Mouse (Mus musculus): ENCODE measurements around the gene Mmp11. TPM values are rescaled to one million over a fixed set of nuclear protein-coding genes. Genes with fewer than 3 reads are reported as not detected.
A peak's percentile ranks its signal among the peaks of the same experiment; 100 is the strongest.

The Mmp11 gene
- polyA plus RNA-seq, 1 experiment from 2014 or later, result 75.9 TPM

GRCm38 (mm10) chr10:75934991-75935390 lies 1.3 kb downstream of the Mmp11 start:
- Histone ChIP-seq H3K27me3 (peaks cover 37% of the 10 kb centered on the region), H3K9me3 (no peaks in the 10 kb centered on the region), H3K36me3 (no peaks in the 10 kb centered on the region), H3K27ac (no peak overlapping the region), H3K4me3 (no peak overlapping the region; the same call in 1 of the 2 replicates), H3K4me1 (peaks cover 50% of the 10 kb centered on the region), H3K4me2 (peak overlapping the region; percentile 82), H3K9ac (no peak overlapping the region)
- 29% methylated on average over 1 of the region's 1 CpGs for WGBS
- ATAC-seq (ENCODE audit: borderline replicate concordance, extremely low read depth, low FRiP score, low TSS enrichment), result no peak

- Histone ChIP-seq H3K4me1 (peaks cover 53% of the 10 kb centered on the region), H3K4me3 (peak within 1 kb of the TSS; percentile 67), H3K36me3 (peaks cover 2% of the 10 kb centered on the region; the same call in 1 of the 2 replicates), H3K4me2 (peak within 1 kb of the TSS; percentile 98), H3K9me3 (no peaks in the 10 kb centered on the region), H3K9ac (peak within 1 kb of the TSS; percentile 87), H3K27me3 (peaks cover 37% of the 10 kb centered on the region), H3K27ac (peak within 1 kb of the TSS; percentile 89)
- WGBS, result 31% methylated on average over 6 of the region's 6 CpGs
- ATAC-seq (ENCODE audit: borderline replicate concordance, extremely low read depth, low FRiP score, low TSS enrichment), result no peak
Measured at GRCm38 (mm10) chr10:75932891-75933290, 3.4 kb downstream of the Mmp11 start, which contains the start of gene Chchd10. Gene Chchd10, plus strand, starts transcription at chr10:75933130.

GRCm38 (mm10) chr10:75932081-75932678 lies 4.1 kb downstream of the Mmp11 start:
- H3K27me3 ChIP-seq, result peaks cover 32% of the 10 kb centered on the region
- H3K4me2 ChIP-seq, result peak overlapping the region; percentile 98
- ATAC-seq (ENCODE audit: borderline replicate concordance, extremely low read depth, low FRiP score, low TSS enrichment), result peak; percentile 55; the same call in 1 of the 2 replicates
- WGBS, result 1% methylated on average over 44 of the region's 44 CpGs
- peaks cover 10% of the 10 kb centered on the region; the same call in 1 of the 2 replicates for H3K36me3 ChIP-seq
- H3K4me1 ChIP-seq, result peaks cover 50% of the 10 kb centered on the region
- peak overlapping the region; percentile 87 for H3K9ac ChIP-seq
- no peaks in the 10 kb centered on the region for H3K9me3 ChIP-seq
- peak overlapping the region; percentile 89 for H3K27ac ChIP-seq
- H3K4me3 ChIP-seq, result peak overlapping the region; percentile 67

- WGBS, result 19% methylated on average over 7 of the region's 7 CpGs
- Histone ChIP-seq H3K27me3 (peaks cover 24% of the 10 kb centered on the region), H3K4me3 (peak overlapping the region; percentile 67), H3K9me3 (no peaks in the 10 kb centered on the region), H3K9ac (peak overlapping the region; percentile 87), H3K4me2 (peak overlapping the region; percentile 98), H3K36me3 (peaks cover 18% of the 10 kb centered on the region; the same call in 1 of the 2 replicates), H3K4me1 (peaks cover 44% of the 10 kb centered on the region), H3K27ac (peak overlapping the region; percentile 89)
- no peak for ATAC-seq (ENCODE audit: borderline replicate concordance, extremely low read depth, low FRiP score, low TSS enrichment)
Measured at GRCm38 (mm10) chr10:75931311-75931710, 5.0 kb downstream of the Mmp11 start.

- Histone ChIP-seq H3K36me3 (peaks cover 24% of the 10 kb centered on the region; the same call in 1 of the 2 replicates), H3K4me3 (peak overlapping the region; percentile 67), H3K9me3 (no peaks in the 10 kb centered on the region), H3K4me2 (peak overlapping the region; percentile 98), H3K9ac (0 out of 2 replicates have a peak overlapping the region, but pooled peaks have one; percentile 17), H3K4me1 (peaks cover 35% of the 10 kb centered on the region), H3K27me3 (peaks cover 13% of the 10 kb centered on the region), H3K27ac (peak overlapping the region; percentile 89)
- WGBS, result 2% methylated on average over 6 of the region's 6 CpGs
- peak; percentile 66 for ATAC-seq (ENCODE audit: borderline replicate concordance, extremely low read depth, low FRiP score, low TSS enrichment)
Measured at GRCm38 (mm10) chr10:75930304-75930703, 6.0 kb downstream of the Mmp11 start.

- Histone ChIP-seq H3K9ac (no peak overlapping the region), H3K4me1 (peaks cover 29% of the 10 kb centered on the region), H3K9me3 (no peaks in the 10 kb centered on the region), H3K27ac (no peak overlapping the region), H3K4me2 (no peak overlapping the region), H3K36me3 (peaks cover 37% of the 10 kb centered on the region), H3K4me3 (no peak overlapping the region), H3K27me3 (peaks cover 2% of the 10 kb centered on the region)
- 64% methylated on average over 13 of the region's 13 CpGs for WGBS
- ATAC-seq (ENCODE audit: borderline replicate concordance, extremely low read depth, low FRiP score, low TSS enrichment), result no peak
Measured at GRCm38 (mm10) chr10:75926396-75926795, 9.9 kb downstream of the Mmp11 start.

DNA sequence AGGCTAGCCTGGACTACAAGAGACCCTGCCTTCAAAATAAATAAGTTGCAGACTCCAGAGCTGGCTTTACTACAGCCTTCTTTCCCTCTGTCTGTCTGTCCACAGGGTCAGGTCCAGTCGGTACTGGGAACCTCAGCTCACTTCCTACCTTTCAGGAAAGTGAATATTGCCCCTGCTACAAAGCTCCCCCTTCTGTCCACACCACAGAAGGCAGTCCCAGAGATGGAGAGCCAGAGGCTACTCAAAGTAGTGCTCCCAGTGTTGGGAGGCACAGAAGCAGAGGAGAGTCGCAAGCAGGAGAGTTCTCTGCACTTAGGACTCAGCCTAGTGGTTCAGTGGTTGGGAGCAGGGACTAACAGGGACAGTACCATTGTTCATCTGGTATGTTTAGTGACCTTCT lies 12.0 kb downstream of the Mmp11 start:
- no peak for ATAC-seq (ENCODE audit: borderline replicate concordance, extremely low read depth, low FRiP score, low TSS enrichment)
- Histone ChIP-seq H3K36me3 (peaks cover 37% of the 10 kb centered on the region), H3K9me3 (no peaks in the 10 kb centered on the region), H3K9ac (no peak overlapping the region), H3K4me1 (peaks cover 26% of the 10 kb centered on the region), H3K4me2 (no peak overlapping the region), H3K27ac (no peak overlapping the region), H3K27me3 (no peaks in the 10 kb centered on the region), H3K4me3 (no peak overlapping the region)
- WGBS, result 52% methylated on average over 2 of the region's 2 CpGs

DNA sequence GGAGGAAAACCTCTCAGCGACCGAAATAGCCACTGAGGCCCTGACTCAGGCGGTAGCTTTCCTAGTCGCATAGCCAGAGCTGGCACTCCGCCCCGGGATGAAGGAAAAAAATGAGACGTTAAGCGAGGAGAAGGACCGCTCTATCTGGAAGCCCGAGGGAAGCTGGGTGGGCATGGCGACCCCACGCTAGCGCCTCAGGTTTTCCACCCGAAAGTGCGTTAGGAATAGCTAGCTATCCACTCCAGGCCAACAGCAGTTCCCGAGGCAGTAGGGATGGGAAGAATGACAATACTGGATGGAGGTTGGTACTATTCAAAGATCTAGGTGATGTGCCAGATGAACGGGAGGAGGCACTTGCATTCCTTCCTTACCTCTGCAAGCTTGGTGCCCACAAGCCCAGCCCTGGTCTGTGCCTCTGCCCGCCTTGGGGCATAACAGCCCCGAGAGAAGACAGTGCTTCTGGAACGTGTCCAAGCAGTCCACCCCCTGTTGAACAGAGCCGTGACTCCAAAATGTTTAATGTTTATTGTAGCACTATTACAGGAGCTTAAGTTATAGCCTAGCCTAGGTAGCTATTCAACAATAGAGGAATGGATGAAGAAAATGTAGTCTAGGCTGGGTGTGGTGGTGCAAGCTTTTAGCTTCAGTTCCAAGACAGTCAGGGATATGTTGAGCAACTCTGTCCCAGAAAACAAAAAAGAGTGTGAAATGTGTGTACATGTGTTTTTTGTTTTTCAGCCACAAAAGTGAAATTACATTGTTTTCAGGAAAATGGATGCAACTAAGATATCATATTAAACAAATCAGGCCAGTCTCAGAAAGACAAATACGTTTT lies 14.4 kb downstream of the Mmp11 start:
- Histone ChIP-seq H3K27ac (peak overlapping the region; percentile 93), H3K4me3 (peak overlapping the region; percentile 96), H3K4me2 (peak overlapping the region; percentile 80), H3K36me3 (peaks cover 36% of the 10 kb centered on the region), H3K9me3 (no peaks in the 10 kb centered on the region), H3K4me1 (peaks cover 39% of the 10 kb centered on the region), H3K27me3 (no peaks in the 10 kb centered on the region), H3K9ac (peak overlapping the region; percentile 93)
- ATAC-seq (ENCODE audit: borderline replicate concordance, extremely low read depth, low FRiP score, low TSS enrichment), result peak; percentile 10; the same call in 1 of the 2 replicates
- WGBS, result 4% methylated on average over 22 of the region's 22 CpGs

- no peaks in the 10 kb centered on the region for H3K27me3 ChIP-seq
- H3K4me2 ChIP-seq, result peak within 1 kb of the TSS; percentile 80
- WGBS, result under 1% methylated on average over 76 of the region's 76 CpGs
- H3K27ac ChIP-seq, result peak within 1 kb of the TSS; percentile 93
- H3K4me1 ChIP-seq, result peaks cover 39% of the 10 kb centered on the region
- H3K9ac ChIP-seq, result peak within 1 kb of the TSS; percentile 93
- H3K4me3 ChIP-seq, result peak within 1 kb of the TSS; percentile 96
- no peaks in the 10 kb centered on the region for H3K9me3 ChIP-seq
- H3K36me3 ChIP-seq, result peaks cover 35% of the 10 kb centered on the region
- peak; percentile 89 for ATAC-seq (ENCODE audit: borderline replicate concordance, extremely low read depth, low FRiP score, low TSS enrichment)
Measured at GRCm38 (mm10) chr10:75921026-75921725, 15.1 kb downstream of the Mmp11 start, which contains the start of gene Smarcb1. Gene Smarcb1, minus strand, starts transcription at chr10:75921617.

DNA sequence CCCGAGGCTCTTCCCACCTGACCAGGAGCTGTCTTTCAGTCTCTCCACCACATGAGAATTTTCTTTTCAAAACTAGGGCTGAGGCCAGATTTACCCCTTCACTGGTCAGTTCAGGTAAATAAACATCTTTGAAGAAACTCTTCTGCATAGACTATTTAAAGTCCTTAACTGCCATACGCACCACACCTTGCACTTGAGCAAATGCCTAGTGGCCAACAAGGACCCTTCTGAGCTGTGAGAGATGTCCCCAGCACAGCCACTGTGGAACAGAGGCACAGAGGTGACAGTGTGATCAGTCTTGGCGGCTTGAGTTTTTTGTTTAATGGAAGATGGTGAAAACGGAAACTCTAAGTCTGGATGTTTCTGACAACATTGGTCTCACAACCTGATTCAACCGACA lies 17.3 kb downstream of the Mmp11 start:
- 66% methylated on average over 5 of the region's 5 CpGs for WGBS
- peaks cover 39% of the 10 kb centered on the region for H3K4me1 ChIP-seq
- H3K27me3 ChIP-seq, result no peaks in the 10 kb centered on the region
- H3K9me3 ChIP-seq, result no peaks in the 10 kb centered on the region
- no peak for ATAC-seq (ENCODE audit: borderline replicate concordance, extremely low read depth, low FRiP score, low TSS enrichment)
- H3K36me3 ChIP-seq, result peaks cover 40% of the 10 kb centered on the region
- no peak overlapping the region for H3K27ac ChIP-seq
- no peak overlapping the region for H3K4me3 ChIP-seq
- H3K9ac ChIP-seq, result no peak overlapping the region
- H3K4me2 ChIP-seq, result no peak overlapping the region; the same call in 1 of the 2 replicates

DNA sequence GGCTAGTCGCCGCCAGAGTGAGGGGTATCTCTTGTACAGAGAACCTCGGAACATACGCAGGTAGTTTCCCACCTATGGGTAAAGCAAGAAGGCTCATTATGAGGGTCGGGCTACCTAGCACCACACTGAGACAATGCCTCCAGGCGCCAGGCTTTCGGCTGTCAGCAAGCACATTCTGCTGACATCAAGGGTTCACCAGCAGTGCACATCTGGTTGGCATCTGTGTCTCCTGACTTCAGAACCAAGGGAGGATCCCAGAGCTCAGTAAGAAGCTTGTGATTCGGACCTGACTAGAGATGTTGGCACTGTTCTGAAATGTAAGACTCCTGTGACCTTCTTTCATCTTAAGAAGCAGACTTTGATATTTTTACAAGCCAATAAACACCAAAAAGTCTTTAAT lies 19.5 kb downstream of the Mmp11 start:
- H3K9ac ChIP-seq, result no peak overlapping the region
- H3K9me3 ChIP-seq, result no peaks in the 10 kb centered on the region
- ATAC-seq (ENCODE audit: borderline replicate concordance, extremely low read depth, low FRiP score, low TSS enrichment), result no peak
- H3K36me3 ChIP-seq, result peaks cover 48% of the 10 kb centered on the region
- peaks cover 28% of the 10 kb centered on the region for H3K4me1 ChIP-seq
- no peak overlapping the region for H3K27ac ChIP-seq
- 74% methylated on average over 8 of the region's 8 CpGs for WGBS
- no peak overlapping the region for H3K4me2 ChIP-seq
- no peaks in the 10 kb centered on the region for H3K27me3 ChIP-seq
- H3K4me3 ChIP-seq, result no peak overlapping the region
